Mouse (Mus musculus): ENCODE measurements around the gene Dock8. TPM values are rescaled to one million over a fixed set of nuclear protein-coding genes. Genes with fewer than 3 reads are reported as not detected.

Dock8 gene
- total and polyA plus RNA-seq, 2 experiments, result 8.9 to 9.7 TPM

DNA sequence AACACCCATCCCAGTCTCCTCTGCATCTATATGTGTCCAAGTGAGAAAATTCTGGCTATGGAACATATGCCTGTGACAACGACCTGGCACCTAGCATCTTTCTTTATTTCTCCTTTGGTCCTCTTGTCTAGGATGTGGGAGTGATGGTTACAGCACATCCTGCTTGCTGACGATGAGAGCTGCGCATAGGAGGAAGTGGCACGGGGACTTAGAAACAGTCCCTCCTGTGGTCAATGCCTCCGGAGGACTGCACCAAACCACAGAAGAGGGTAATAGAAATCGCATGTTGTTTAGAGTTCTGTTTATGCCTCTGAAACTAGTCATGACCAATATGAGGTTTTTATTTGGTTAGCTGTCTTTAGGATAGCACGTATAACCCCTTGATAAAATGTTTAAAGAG is 28.0 kb upstream of the Dock8 start:
- Histone ChIP-seq H3K9ac (ENCODE audit: low read depth, low read length) (no peak overlapping the region), H3K27ac (replicated peaks; ENCODE audit: insufficient read depth, low read depth, low read length) (no peak overlapping the region), H3K36me3 (ENCODE audit: control insufficient read depth, insufficient read depth, low read length) (no peaks in the 10 kb centered on the region), H3K79me2 (ENCODE audit: control insufficient read depth, insufficient read depth, low read length) (no peaks in the 10 kb centered on the region), H3K4me1 (ENCODE audit: control insufficient read depth, insufficient read depth, low read length) (no peaks in the 10 kb centered on the region), H3K4me3 (ENCODE audit: insufficient read depth, low read depth, low read length) (no peak overlapping the region), H3K27me3 (ENCODE audit: control insufficient read depth, insufficient read depth, low read length) (no peaks in the 10 kb centered on the region)
- 74% methylated on average over 7 of the region's 7 CpGs for WGBS
- DNase-seq (ENCODE audit: extremely low read depth, low read depth, low spot score), result no peak
- TF ChIP-seq CTCF (IDR thresholded peaks at IDR 0.05; ENCODE audit: low read depth, low read length) (no peak), POLR2A (IDR thresholded peaks at IDR 0.05; ENCODE audit: extremely low read depth, insufficient read depth, low read length) (no peak)

- 79% methylated on average over 3 of the region's 3 CpGs for WGBS
- no peak for DNase-seq (ENCODE audit: extremely low read depth, low read depth, low spot score)
- no peak overlapping the region for H3K4me3 ChIP-seq (ENCODE audit: insufficient read depth, low read depth, low read length)
Observed at GRCm38 (mm10) chr19:24972701-24973390, 26.5 kb upstream of the Dock8 start.

DNA sequence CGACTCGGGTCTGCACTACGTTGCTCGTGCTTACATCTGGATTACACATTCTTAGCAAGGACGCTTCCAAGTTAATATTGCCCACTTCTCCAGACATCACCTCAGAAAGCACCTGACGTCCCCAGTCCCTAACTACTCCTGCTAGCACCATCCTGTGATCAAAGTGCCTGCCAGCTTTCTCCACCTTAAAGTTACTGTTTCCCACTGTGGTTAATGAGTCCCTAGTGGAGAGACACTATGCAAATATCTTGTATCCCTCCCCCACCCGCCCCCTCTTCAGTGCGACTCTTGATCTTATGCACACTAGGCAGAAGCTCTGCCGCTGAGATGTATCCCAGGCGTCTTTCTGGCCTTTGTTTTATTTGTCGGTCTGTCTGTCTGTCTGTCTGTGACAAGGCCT is 21.3 kb upstream of the Dock8 start:
- Histone ChIP-seq H3K27me3 (ENCODE audit: control insufficient read depth, insufficient read depth, low read length) (no peaks in the 10 kb centered on the region), H3K4me1 (ENCODE audit: control insufficient read depth, insufficient read depth, low read length) (peaks cover 3% of the 10 kb centered on the region), H3K36me3 (ENCODE audit: control insufficient read depth, insufficient read depth, low read length) (no peaks in the 10 kb centered on the region), H3K27ac (replicated peaks; ENCODE audit: insufficient read depth, low read depth, low read length) (no peak overlapping the region), H3K79me2 (ENCODE audit: control insufficient read depth, insufficient read depth, low read length) (no peaks in the 10 kb centered on the region), H3K9ac (ENCODE audit: low read depth, low read length) (no peak overlapping the region), H3K4me3 (ENCODE audit: insufficient read depth, low read depth, low read length) (no peak overlapping the region)
- TF ChIP-seq POLR2A (IDR thresholded peaks at IDR 0.05; ENCODE audit: extremely low read depth, insufficient read depth, low read length) (no peak), CTCF (IDR thresholded peaks at IDR 0.05; ENCODE audit: low read depth, low read length) (no peak)
- no peak for DNase-seq (ENCODE audit: extremely low read depth, low read depth, low spot score)
- WGBS, result 77% methylated on average over 11 of the region's 11 CpGs

More at GRCm38 (mm10) chr19:24972701-24973390, 26.5 kb upstream of the Dock8 start:
- H3K27ac ChIP-seq (replicated peaks; ENCODE audit: insufficient read depth, low read depth, low read length), result no peak overlapping the region
- no peaks in the 10 kb centered on the region for H3K36me3 ChIP-seq (ENCODE audit: control insufficient read depth, insufficient read depth, low read length)
- TF ChIP-seq CTCF (IDR thresholded peaks at IDR 0.05; ENCODE audit: low read depth, low read length), result no peak
- TF ChIP-seq POLR2A (IDR thresholded peaks at IDR 0.05; ENCODE audit: extremely low read depth, insufficient read depth, low read length), result no peak
- no peak overlapping the region for H3K9ac ChIP-seq (ENCODE audit: low read depth, low read length)
- no peaks in the 10 kb centered on the region for H3K27me3 ChIP-seq (ENCODE audit: control insufficient read depth, insufficient read depth, low read length)
- no peaks in the 10 kb centered on the region for H3K79me2 ChIP-seq (ENCODE audit: control insufficient read depth, insufficient read depth, low read length)
- H3K4me1 ChIP-seq (ENCODE audit: control insufficient read depth, insufficient read depth, low read length), result no peaks in the 10 kb centered on the region

DNA sequence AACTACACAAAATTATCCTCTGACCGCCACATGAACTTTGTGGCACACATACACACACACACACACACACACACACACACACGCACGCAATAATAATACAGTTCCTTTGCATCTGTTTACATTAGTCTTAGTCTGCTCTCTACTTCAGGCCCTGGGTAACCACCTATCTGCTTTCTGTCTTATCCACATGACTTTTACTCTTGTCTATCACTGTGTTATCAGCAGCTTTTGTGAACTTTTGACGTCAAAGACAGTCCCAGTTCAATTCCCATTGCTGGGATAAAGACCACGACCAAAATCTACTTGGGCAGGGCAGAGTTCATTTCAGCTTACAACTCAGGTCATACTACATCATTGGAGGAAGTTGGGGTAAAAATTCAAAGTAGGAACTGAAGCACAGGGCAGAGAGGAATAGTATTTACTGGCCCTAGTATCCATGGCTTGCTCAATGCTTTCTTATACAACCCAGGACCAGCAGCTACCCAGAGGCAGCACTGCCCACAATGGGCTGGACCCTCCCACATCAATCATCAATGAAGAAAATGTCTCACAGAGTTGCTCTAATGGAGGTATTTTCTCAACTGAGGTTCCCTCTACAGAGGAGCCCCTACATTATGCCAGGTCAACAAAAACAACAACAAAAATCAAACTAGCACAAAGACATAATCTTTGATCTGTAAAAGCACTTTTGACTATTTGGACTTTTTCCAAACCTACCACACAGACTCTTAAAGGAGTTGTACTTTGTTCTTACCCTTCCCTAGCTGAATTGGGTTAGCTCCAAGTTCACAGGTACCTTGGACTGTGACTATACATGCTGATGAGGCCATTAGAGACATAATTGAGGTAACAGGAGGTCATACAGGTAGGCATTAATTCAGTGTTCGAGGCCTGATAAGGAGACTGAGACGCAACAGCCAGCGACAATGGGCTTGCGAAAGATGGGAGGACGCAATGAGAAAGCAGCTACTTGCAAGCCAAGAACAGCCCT is 20.2 kb upstream of the Dock8 start:
- no peaks in the 10 kb centered on the region for H3K36me3 ChIP-seq (ENCODE audit: control insufficient read depth, insufficient read depth, low read length)
- peaks cover 3% of the 10 kb centered on the region for H3K4me1 ChIP-seq (ENCODE audit: control insufficient read depth, insufficient read depth, low read length)
- TF ChIP-seq POLR2A (IDR thresholded peaks at IDR 0.05; ENCODE audit: extremely low read depth, insufficient read depth, low read length), result no peak
- TF ChIP-seq CTCF (IDR thresholded peaks at IDR 0.05; ENCODE audit: low read depth, low read length), result no peak
- no peak overlapping the region for H3K4me3 ChIP-seq (ENCODE audit: insufficient read depth, low read depth, low read length)
- H3K79me2 ChIP-seq (ENCODE audit: control insufficient read depth, insufficient read depth, low read length), result no peaks in the 10 kb centered on the region
- no peak overlapping the region for H3K9ac ChIP-seq (ENCODE audit: low read depth, low read length)
- DNase-seq (ENCODE audit: extremely low read depth, low read depth, low spot score), result no peak
- H3K27ac ChIP-seq (replicated peaks; ENCODE audit: insufficient read depth, low read depth, low read length), result no peak overlapping the region
- no peaks in the 10 kb centered on the region for H3K27me3 ChIP-seq (ENCODE audit: control insufficient read depth, insufficient read depth, low read length)
- WGBS, result 66% methylated on average over 10 of the region's 10 CpGs

GRCm38 (mm10) chr19:24981294-24981693 is 18.0 kb upstream of the Dock8 start:
- TF ChIP-seq POLR2A (IDR thresholded peaks at IDR 0.05; ENCODE audit: extremely low read depth, insufficient read depth, low read length) (no peak), CTCF (IDR thresholded peaks at IDR 0.05; ENCODE audit: low read depth, low read length) (no peak)
- no peaks in the 10 kb centered on the region for H3K36me3 ChIP-seq (ENCODE audit: control insufficient read depth, insufficient read depth, low read length)
- H3K79me2 ChIP-seq (ENCODE audit: control insufficient read depth, insufficient read depth, low read length), result no peaks in the 10 kb centered on the region
- no peak overlapping the region for H3K27ac ChIP-seq (replicated peaks; ENCODE audit: insufficient read depth, low read depth, low read length)
- DNase-seq (ENCODE audit: extremely low read depth, low read depth, low spot score), result peak; percentile 70
- H3K27me3 ChIP-seq (ENCODE audit: control insufficient read depth, insufficient read depth, low read length), result no peaks in the 10 kb centered on the region
- peaks cover 3% of the 10 kb centered on the region for H3K4me1 ChIP-seq (ENCODE audit: control insufficient read depth, insufficient read depth, low read length)
- H3K9ac ChIP-seq (ENCODE audit: low read depth, low read length), result no peak overlapping the region
- no peak overlapping the region for H3K4me3 ChIP-seq (ENCODE audit: insufficient read depth, low read depth, low read length)
- WGBS, result 18% methylated on average over 8 of the region's 8 CpGs

All from liver, adult 2 months (tissue).